Mouse (Mus musculus) heart, adult 2 months (tissue): ENCODE results near the gene Ddn.

Source experiments
- CTCF ChIP-seq: fragments of 200-600 bp; IDR thresholded peaks from 2 replicates; pipeline ENCODE4 v1.8.1; 2022; ENCODE audit warnings: antibody characterized with exemption, mild to moderate bottlenecking, moderate library complexity
- EP300 ChIP-seq: fragments of 200-500 bp; IDR thresholded peaks from 2 replicates; pipeline ENCODE4 v1.6.1; 2011; ENCODE audit warnings: low read depth, low read length, control low read depth; ENCODE audit not compliant: insufficient read depth
- POLR2A ChIP-seq: fragments of 200-500 bp; IDR thresholded peaks from 2 replicates; pipeline ENCODE4 v1.6.1; 2011; ENCODE audit warnings: mild to moderate bottlenecking, low read depth, low read length, control low read depth; ENCODE audit not compliant: insufficient read depth

- no peak for TF ChIP-seq EP300
- TF ChIP-seq CTCF, result no peak
- TF ChIP-seq POLR2A, result no peak
Measured at GRCm38 (mm10) chr15:98839671-98840585, 30.6 kb upstream of the Ddn start.
